Mouse (Mus musculus): Measurements from ENCODE around the gene Bcl2l11.
"Not testable (repeated sequence)": the region's sequence is repeated elsewhere in the genome, so short reads cannot be mapped to it uniquely, and the experiment has no call there.

The Bcl2l11 gene

GRCm38 (mm10) chr2:128174604-128175342, 48.9 kb downstream of the Bcl2l11 start:
- DNase-seq (ENCODE audit: low read depth, low spot score): no peak

- DNase-seq (ENCODE audit: low read depth, low spot score): no peak
Observed at GRCm38 (mm10) chr2:128175625-128176024, 49.8 kb downstream of the Bcl2l11 start.

- DNase-seq (ENCODE audit: low read depth, low spot score): no peak
Observed at GRCm38 (mm10) chr2:128176391-128177044, 50.7 kb downstream of the Bcl2l11 start.

GRCm38 (mm10) chr2:128177241-128177661, 51.4 kb downstream of the Bcl2l11 start:
- DNase-seq (ENCODE audit: low read depth, low spot score): no peak

- DNase-seq (ENCODE audit: low read depth, low spot score): no peak
Observed at GRCm38 (mm10) chr2:128179126-128179807, 53.4 kb downstream of the Bcl2l11 start.

- DNase-seq (ENCODE audit: low read depth, low spot score): peak; percentile 46
Observed at GRCm38 (mm10) chr2:128179808-128180379, 54.1 kb downstream of the Bcl2l11 start.

GRCm38 (mm10) chr2:128182181-128182580, 56.3 kb downstream of the Bcl2l11 start:
- DNase-seq (ENCODE audit: low read depth, low spot score): not testable (repeated sequence)

GRCm38 (mm10) chr2:128182751-128183150, 56.9 kb downstream of the Bcl2l11 start:
- no peak for DNase-seq (ENCODE audit: low read depth, low spot score)

GRCm38 (mm10) chr2:128183762-128184161, 57.9 kb downstream of the Bcl2l11 start:
- no peak for DNase-seq (ENCODE audit: low read depth, low spot score)

GRCm38 (mm10) chr2:128185942-128186341, 60.1 kb downstream of the Bcl2l11 start:
- no peak for DNase-seq (ENCODE audit: low read depth, low spot score)

- DNase-seq (ENCODE audit: low read depth, low spot score): no peak
Observed at GRCm38 (mm10) chr2:128187277-128187676, 61.4 kb downstream of the Bcl2l11 start.

GRCm38 (mm10) chr2:128188461-128188860, 62.6 kb downstream of the Bcl2l11 start:
- no peak for DNase-seq (ENCODE audit: low read depth, low spot score)

- peak; percentile 77 for DNase-seq (ENCODE audit: low read depth, low spot score)
Observed at GRCm38 (mm10) chr2:128189691-128190090, 63.9 kb downstream of the Bcl2l11 start.

- no peak for DNase-seq (ENCODE audit: low read depth, low spot score)
Observed at GRCm38 (mm10) chr2:128190196-128190595, 64.4 kb downstream of the Bcl2l11 start.

- no peak for DNase-seq (ENCODE audit: low read depth, low spot score)
Observed at GRCm38 (mm10) chr2:128193411-128193810, 67.6 kb downstream of the Bcl2l11 start.

- no peak for DNase-seq (ENCODE audit: low read depth, low spot score)
Observed at GRCm38 (mm10) chr2:128197379-128197778, 71.5 kb downstream of the Bcl2l11 start.

- DNase-seq (ENCODE audit: low read depth, low spot score): no peak
Observed at GRCm38 (mm10) chr2:128203147-128203546, 77.3 kb downstream of the Bcl2l11 start.

- DNase-seq (ENCODE audit: low read depth, low spot score): no peak
Observed at GRCm38 (mm10) chr2:128203749-128204405, 78.0 kb downstream of the Bcl2l11 start.

- no peak for DNase-seq (ENCODE audit: low read depth, low spot score)
Observed at GRCm38 (mm10) chr2:128208541-128208940, 82.7 kb downstream of the Bcl2l11 start.

GRCm38 (mm10) chr2:128209841-128210329, 84.0 kb downstream of the Bcl2l11 start:
- no peak for DNase-seq (ENCODE audit: low read depth, low spot score)

GRCm38 (mm10) chr2:128210376-128210775, 84.5 kb downstream of the Bcl2l11 start:
- DNase-seq (ENCODE audit: low read depth, low spot score): no peak
